Mouse (Mus musculus): Measurements from ENCODE around the gene Ppp1r14d. TPM values are rescaled to one million over a fixed set of nuclear protein-coding genes. Genes with fewer than 3 reads are reported as not detected.

Gene Ppp1r14d
- not detected in 2 replicates for polyA plus RNA-seq (2014; fragmentation: Nextera tagmentation; extraction: Ambion mirVana)

DNA sequence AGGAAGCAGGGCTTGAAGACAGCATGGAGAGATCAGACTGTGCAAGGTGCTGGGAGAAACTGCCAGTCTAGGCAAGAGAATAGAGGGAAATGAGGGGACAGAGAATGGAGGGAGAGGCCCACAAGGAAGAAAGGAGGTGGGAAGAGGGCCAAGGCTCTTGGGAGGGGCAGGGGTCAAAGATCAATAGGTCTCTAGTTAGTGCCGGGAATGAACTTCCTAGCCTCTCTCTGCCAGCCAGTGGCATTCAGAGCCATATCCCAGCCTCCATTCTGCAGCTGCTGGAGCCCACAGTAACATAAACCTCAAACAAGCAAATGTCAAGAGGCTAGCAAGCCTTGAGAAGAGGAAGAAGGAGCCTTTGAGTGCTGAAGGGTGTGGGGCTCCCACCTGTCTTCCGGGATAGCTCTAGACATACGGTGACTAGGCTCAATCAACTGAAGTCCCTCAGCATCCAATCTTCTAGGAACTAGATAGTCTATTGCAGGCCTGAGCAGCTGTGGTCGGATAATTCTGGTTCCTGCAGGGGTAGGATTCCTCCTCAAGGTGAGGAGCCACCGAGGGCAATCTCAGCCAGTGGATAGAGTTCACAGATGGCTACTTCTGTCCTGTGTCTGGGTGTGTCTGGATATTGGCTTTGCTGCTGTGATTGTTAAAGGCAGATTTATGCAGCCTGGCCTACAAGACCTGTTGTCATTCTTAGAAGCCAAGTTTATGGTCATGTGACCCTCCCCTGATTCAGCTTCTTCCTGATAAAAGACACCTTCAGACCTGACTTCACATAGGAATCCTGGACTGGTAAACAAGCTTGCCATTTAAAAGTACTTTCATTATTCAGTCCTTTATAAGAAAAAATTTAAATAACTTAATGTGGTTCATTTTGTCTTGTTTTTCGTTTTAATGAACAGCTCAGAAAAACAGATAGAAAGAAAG lies at the start of gene Ppp1r14d:
Gene Ppp1r14d, minus strand, starts transcription at position 132 of the 930 bp plus-strand sequence.
- no peak within 1 kb of the TSS for H3K9ac ChIP-seq (ENCODE audit: low read depth, low read length)
- 66% methylated on average over 6 of the region's 6 CpGs for WGBS
- DNase-seq (ENCODE audit: low spot score) (no peak), ATAC-seq (replicated peaks; ENCODE audit: low FRiP score) (no peak)
- no peaks in the 10 kb centered on the region for H3K9me3 ChIP-seq (ENCODE audit: control insufficient read depth, low read length)
- no peaks in the 10 kb centered on the region for H3K4me1 ChIP-seq (replicated peaks; ENCODE audit: control insufficient read depth, insufficient read depth, low read length)
- no peak within 1 kb of the TSS for H3K27ac ChIP-seq (ENCODE audit: low read depth, low read length)
- H3K4me3 ChIP-seq (ENCODE audit: low read depth, low read length), result no peak within 1 kb of the TSS
- peaks cover 2% of the 10 kb centered on the region; the same call in 1 of the 2 replicates for H3K27me3 ChIP-seq (replicated peaks; ENCODE audit: control insufficient read depth, insufficient read depth, low read length)
- no peak within 1 kb of the TSS for H3K4me2 ChIP-seq
- H3K36me3 ChIP-seq (ENCODE audit: control insufficient read depth, insufficient read depth, low read length), result no peaks in the 10 kb centered on the region

DNA sequence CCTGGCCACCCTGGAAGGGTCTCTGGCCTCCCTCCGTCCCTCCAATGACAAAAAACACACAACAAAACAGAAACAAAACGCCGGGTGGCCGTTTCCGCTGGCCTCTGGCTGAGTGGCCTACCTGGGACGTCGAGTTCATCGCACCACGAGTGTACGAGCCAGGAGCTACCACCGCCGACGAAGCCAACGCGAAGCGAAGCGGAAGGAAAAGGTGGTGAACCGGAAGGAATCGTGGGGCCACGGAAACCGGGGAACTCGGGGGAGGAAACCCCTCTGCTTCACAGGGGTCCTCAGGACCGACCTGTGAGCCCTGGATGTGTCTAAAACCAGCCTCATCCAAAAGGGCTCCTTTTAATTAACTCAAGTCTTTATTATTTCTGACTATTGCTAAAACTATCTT lies 48.1 kb upstream of the Ppp1r14d start:
- Histone ChIP-seq H3K4me2 (no peak overlapping the region), H3K4me3 (ENCODE audit: low read depth, low read length) (no peak overlapping the region), H3K27me3 (replicated peaks; ENCODE audit: control insufficient read depth, insufficient read depth, low read length) (no peaks in the 10 kb centered on the region), H3K9ac (ENCODE audit: low read depth, low read length) (no peak overlapping the region), H3K4me1 (replicated peaks; ENCODE audit: control insufficient read depth, insufficient read depth, low read length) (no peaks in the 10 kb centered on the region), H3K36me3 (ENCODE audit: control insufficient read depth, insufficient read depth, low read length) (no peaks in the 10 kb centered on the region), H3K27ac (ENCODE audit: low read depth, low read length) (no peak overlapping the region), H3K9me3 (ENCODE audit: control insufficient read depth, low read length) (no peaks in the 10 kb centered on the region)
- DNase-seq (ENCODE audit: low spot score) (no peak), ATAC-seq (replicated peaks; ENCODE audit: low FRiP score) (no peak)
- WGBS, result 87% methylated on average over 23 of the region's 23 CpGs

DNA sequence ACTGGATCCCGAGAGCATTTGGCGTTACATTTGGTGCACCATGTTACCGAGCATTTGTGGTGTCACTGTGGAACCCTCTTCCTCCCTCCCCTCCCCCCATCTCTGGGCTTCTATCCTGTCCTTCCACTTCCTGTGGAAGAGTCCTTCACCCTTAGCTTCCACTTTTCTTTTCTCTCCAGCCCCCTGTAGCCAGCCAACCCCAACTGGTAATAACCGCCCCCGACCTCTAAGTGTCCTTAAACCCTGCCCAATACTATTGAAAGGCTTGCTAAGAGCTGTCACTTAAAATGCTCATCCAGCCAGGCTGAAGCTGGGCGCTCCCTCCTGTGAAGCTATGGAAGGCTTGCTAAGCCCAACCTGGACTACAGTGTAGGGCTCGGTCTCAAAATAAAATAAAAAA lies 47.2 kb upstream of the Ppp1r14d start:
- DNase-seq (ENCODE audit: low spot score) (no peak), ATAC-seq (replicated peaks; ENCODE audit: low FRiP score) (no peak)
- Histone ChIP-seq H3K4me1 (replicated peaks; ENCODE audit: control insufficient read depth, insufficient read depth, low read length) (no peaks in the 10 kb centered on the region), H3K27ac (ENCODE audit: low read depth, low read length) (no peak overlapping the region), H3K4me2 (no peak overlapping the region), H3K9ac (ENCODE audit: low read depth, low read length) (no peak overlapping the region), H3K27me3 (replicated peaks; ENCODE audit: control insufficient read depth, insufficient read depth, low read length) (no peaks in the 10 kb centered on the region), H3K9me3 (ENCODE audit: control insufficient read depth, low read length) (no peaks in the 10 kb centered on the region), H3K36me3 (ENCODE audit: control insufficient read depth, insufficient read depth, low read length) (no peaks in the 10 kb centered on the region), H3K4me3 (ENCODE audit: low read depth, low read length) (no peak overlapping the region)
- 63% methylated on average over 7 of the region's 7 CpGs for WGBS

DNA sequence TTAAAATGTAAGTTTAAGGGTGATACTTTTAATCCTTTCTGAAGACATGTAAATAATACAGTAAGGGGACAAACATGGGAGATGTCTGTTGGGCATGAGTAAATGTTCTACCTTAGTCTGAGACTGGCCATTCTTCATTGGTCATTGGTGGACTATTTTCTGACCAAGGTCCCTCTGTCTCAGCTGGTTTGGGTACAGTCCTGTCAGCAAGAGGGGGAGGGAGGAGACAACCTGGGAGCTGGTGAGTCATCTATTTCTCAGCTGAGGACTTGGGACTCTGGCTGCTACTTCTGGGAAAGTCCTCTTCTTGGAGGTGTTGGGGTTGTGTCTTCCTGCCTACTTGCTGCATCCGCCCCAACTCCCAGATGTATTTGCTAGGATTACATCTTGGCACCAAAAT lies 44.4 kb upstream of the Ppp1r14d start:
- 0 out of 2 replicates have a peak, but pooled peaks cover 2% of the 10 kb centered on the region for H3K4me1 ChIP-seq (replicated peaks; ENCODE audit: control insufficient read depth, insufficient read depth, low read length)
- no peaks in the 10 kb centered on the region for H3K36me3 ChIP-seq (ENCODE audit: control insufficient read depth, insufficient read depth, low read length)
- 73% methylated on average over 1 of the region's 1 CpGs for WGBS
- H3K9me3 ChIP-seq (ENCODE audit: control insufficient read depth, low read length), result no peaks in the 10 kb centered on the region
- H3K27me3 ChIP-seq (replicated peaks; ENCODE audit: control insufficient read depth, insufficient read depth, low read length), result peaks cover 11% of the 10 kb centered on the region
- no peak overlapping the region for H3K9ac ChIP-seq (ENCODE audit: low read depth, low read length)
- H3K27ac ChIP-seq (ENCODE audit: low read depth, low read length), result no peak overlapping the region
- no peak overlapping the region for H3K4me2 ChIP-seq
- ATAC-seq (replicated peaks; ENCODE audit: low FRiP score), result no peak
- no peak for DNase-seq (ENCODE audit: low spot score)
- H3K4me3 ChIP-seq (ENCODE audit: low read depth, low read length), result no peak overlapping the region

DNA sequence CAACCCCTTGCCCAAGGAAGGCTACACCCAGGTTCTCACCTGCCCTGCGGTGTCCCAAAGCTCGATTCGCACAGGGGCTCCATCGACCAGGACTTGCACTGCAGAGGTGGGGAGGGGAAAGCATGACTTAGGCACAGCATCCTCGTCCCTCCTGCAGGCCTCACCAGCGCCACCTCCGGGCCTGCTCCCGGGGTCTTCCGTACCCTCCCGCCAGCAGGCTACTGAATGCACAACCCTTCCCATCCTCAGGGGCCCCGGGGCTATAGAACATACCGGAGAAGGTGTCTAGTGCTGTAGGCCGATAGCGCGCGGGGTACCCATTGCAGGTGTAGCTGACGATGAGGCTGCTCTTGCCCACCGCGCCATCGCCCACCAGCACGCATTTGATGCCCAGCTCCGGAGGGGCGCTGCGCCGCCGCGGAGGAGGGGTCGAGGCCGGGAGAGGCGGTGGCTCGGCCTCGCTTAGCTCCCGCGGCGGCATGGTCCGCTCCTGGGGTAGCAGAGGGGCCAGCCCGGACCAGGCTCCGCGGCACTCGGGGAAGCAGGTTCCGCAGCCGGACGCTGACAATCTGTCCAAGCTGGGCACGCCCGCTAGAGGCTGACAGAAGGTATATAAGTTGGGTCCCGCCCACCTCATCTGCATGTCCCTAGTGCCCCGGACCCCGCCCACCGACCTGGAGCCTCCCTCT lies 41.1 kb upstream of the Ppp1r14d start, which contains the start of gene Rhov:
Gene Rhov, minus strand, starts transcription at position 630 of the 689 bp plus-strand sequence.
- Histone ChIP-seq H3K4me3 (ENCODE audit: low read depth, low read length) (peak within 1 kb of the TSS; percentile 59), H3K9ac (ENCODE audit: low read depth, low read length) (peak within 1 kb of the TSS; percentile 23; the same call in 1 of the 2 replicates), H3K27me3 (replicated peaks; ENCODE audit: control insufficient read depth, insufficient read depth, low read length) (peaks cover 15% of the 10 kb centered on the region), H3K4me2 (peak within 1 kb of the TSS; percentile 98), H3K4me1 (replicated peaks; ENCODE audit: control insufficient read depth, insufficient read depth, low read length) (0 out of 2 replicates have a peak, but pooled peaks cover 2% of the 10 kb centered on the region), H3K27ac (ENCODE audit: low read depth, low read length) (no peak within 1 kb of the TSS), H3K36me3 (ENCODE audit: control insufficient read depth, insufficient read depth, low read length) (no peaks in the 10 kb centered on the region), H3K9me3 (ENCODE audit: control insufficient read depth, low read length) (no peaks in the 10 kb centered on the region)
- peak; percentile 85 for ATAC-seq (replicated peaks; ENCODE audit: low FRiP score)
- peak; percentile 68 for DNase-seq (ENCODE audit: low spot score)
- under 1% methylated on average over 49 of the region's 49 CpGs for WGBS

DNA sequence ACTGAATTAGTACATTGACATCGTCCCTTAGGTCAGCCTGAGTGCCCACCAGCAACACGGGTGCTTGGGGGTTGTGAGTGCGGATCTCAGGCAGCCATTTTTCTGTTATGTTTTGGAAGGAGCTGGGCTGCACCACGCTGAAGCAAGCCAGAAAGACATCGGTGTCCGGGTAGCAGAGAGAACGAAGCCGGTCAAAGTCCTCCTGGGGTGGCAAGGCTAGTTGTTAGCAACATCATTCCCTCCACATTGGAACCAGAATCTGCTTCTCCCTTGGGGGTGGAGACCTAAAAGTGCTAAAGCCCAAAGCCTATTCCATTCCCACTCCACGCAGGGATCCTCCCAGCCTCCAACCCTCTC lies 40.6 kb upstream of the Ppp1r14d start:
- 0 out of 2 replicates have a peak, but pooled peaks cover 2% of the 10 kb centered on the region for H3K4me1 ChIP-seq (replicated peaks; ENCODE audit: control insufficient read depth, insufficient read depth, low read length)
- WGBS, result 49% methylated on average over 9 of the region's 9 CpGs
- H3K9me3 ChIP-seq (ENCODE audit: control insufficient read depth, low read length), result no peaks in the 10 kb centered on the region
- H3K36me3 ChIP-seq (ENCODE audit: control insufficient read depth, insufficient read depth, low read length), result no peaks in the 10 kb centered on the region
- peaks cover 15% of the 10 kb centered on the region for H3K27me3 ChIP-seq (replicated peaks; ENCODE audit: control insufficient read depth, insufficient read depth, low read length)
- H3K9ac ChIP-seq (ENCODE audit: low read depth, low read length), result peak overlapping the region; percentile 23; the same call in 1 of the 2 replicates
- ATAC-seq (replicated peaks; ENCODE audit: low FRiP score) (no peak), DNase-seq (ENCODE audit: low spot score) (no peak)
- H3K4me2 ChIP-seq, result peak overlapping the region; percentile 98
- peak overlapping the region; percentile 59 for H3K4me3 ChIP-seq (ENCODE audit: low read depth, low read length)
- H3K27ac ChIP-seq (ENCODE audit: low read depth, low read length), result no peak overlapping the region

DNA sequence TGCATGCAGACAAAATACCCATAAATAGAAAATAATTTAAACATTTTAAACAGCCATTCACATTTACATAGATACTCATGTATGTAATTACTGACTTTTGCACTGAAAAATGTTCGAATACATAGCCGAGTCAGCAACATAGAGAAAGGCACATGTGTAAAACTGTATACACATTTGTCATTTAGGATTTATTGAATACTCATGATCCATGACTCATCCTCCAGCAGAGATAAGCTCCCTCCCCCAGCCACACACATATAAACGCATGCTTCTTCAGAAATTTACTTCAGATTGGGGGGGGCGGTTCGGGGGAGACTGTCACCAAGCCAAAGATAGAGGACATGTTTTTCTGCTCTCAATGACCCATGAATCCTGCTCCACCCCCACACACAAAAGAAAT lies 34.1 kb upstream of the Ppp1r14d start:
- DNase-seq (ENCODE audit: low spot score), result no peak
- WGBS, result 67% methylated on average over 5 of the region's 5 CpGs
- Histone ChIP-seq H3K9me3 (ENCODE audit: control insufficient read depth, low read length) (no peaks in the 10 kb centered on the region), H3K4me1 (replicated peaks; ENCODE audit: control insufficient read depth, insufficient read depth, low read length) (no peaks in the 10 kb centered on the region), H3K4me2 (no peak overlapping the region), H3K4me3 (ENCODE audit: low read depth, low read length) (no peak overlapping the region), H3K9ac (ENCODE audit: low read depth, low read length) (no peak overlapping the region), H3K27ac (ENCODE audit: low read depth, low read length) (no peak overlapping the region), H3K36me3 (ENCODE audit: control insufficient read depth, insufficient read depth, low read length) (no peaks in the 10 kb centered on the region), H3K27me3 (replicated peaks; ENCODE audit: control insufficient read depth, insufficient read depth, low read length) (peaks cover 1% of the 10 kb centered on the region; the same call in 1 of the 2 replicates)
- no peak for ATAC-seq (replicated peaks; ENCODE audit: low FRiP score)

DNA sequence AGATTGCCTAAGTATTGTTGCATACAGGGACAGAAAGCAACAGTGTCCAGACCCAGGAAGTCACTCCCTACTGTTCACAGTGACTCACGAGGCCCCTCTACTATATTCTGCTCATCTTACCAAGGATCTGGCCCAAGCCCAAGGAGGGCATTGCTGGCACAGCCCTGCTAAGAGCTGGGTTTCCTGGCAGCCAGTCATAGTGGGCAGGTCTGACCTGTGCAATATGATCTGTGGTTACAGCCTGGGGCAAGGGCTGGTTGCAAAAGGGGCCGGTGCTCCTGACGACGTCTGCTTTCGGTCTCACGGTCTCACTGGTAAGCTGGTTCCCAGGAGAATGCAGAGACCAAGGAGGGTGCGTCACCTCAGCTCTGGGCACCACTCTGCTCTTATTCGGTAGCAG lies 33.3 kb upstream of the Ppp1r14d start:
- H3K36me3 ChIP-seq (ENCODE audit: control insufficient read depth, insufficient read depth, low read length), result no peaks in the 10 kb centered on the region
- H3K9me3 ChIP-seq (ENCODE audit: control insufficient read depth, low read length), result no peaks in the 10 kb centered on the region
- H3K27ac ChIP-seq (ENCODE audit: low read depth, low read length), result no peak overlapping the region
- no peak overlapping the region for H3K4me2 ChIP-seq
- H3K9ac ChIP-seq (ENCODE audit: low read depth, low read length), result no peak overlapping the region
- ATAC-seq (replicated peaks; ENCODE audit: low FRiP score) (no peak), DNase-seq (ENCODE audit: low spot score) (no peak)
- 41% methylated on average over 8 of the region's 8 CpGs for WGBS
- no peaks in the 10 kb centered on the region for H3K4me1 ChIP-seq (replicated peaks; ENCODE audit: control insufficient read depth, insufficient read depth, low read length)
- H3K27me3 ChIP-seq (replicated peaks; ENCODE audit: control insufficient read depth, insufficient read depth, low read length), result no peaks in the 10 kb centered on the region
- H3K4me3 ChIP-seq (ENCODE audit: low read depth, low read length), result no peak overlapping the region
